Mouse (Mus musculus) T-helper 2 cell (primary cell): Measurements from ENCODE around the gene Zmym5.
"Not testable (repeated sequence)": the region's sequence is repeated elsewhere in the genome, so short reads cannot be mapped to it uniquely, and the experiment has no call there.

Experiments used
- in situ Hi-C: fragments of 300-600 bp; cut with MboI, MseI; formaldehyde crosslinking; loops from one replicate; pipeline ENCODE4 v1.15.1; 2025; ENCODE audit warnings: high pct_unique_total_duplicates

The Zmym5 gene

GRCm38 (mm10) chr14:56811701-56812339 is at the start of gene Zmym5:
Gene Zmym5, minus strand, starts transcription at chr14:56811716.
- in situ Hi-C loops, result not testable (repeated sequence)

GRCm38 (mm10) chr14:56849681-56850080 is 38.2 kb upstream of the Zmym5 start:
- in situ Hi-C loops, result loop anchor here (25.0 kb wide), 1 partner anchor 213 kb away; the partner anchor contains the start of gene Gja3

- in situ Hi-C loops, result loop anchor here (25.0 kb wide), 1 partner anchor 214 kb away; the partner anchor contains the start of gene Gja3
These were observed 36.8 kb upstream of the Zmym5 start for GRCm38 (mm10) chr14:56848322-56848721.

- in situ Hi-C loops, result loop anchor here (25.0 kb wide), 1 partner anchor 218 kb away; the partner anchor contains the start of gene Gja3
These were observed 33.0 kb upstream of the Zmym5 start for GRCm38 (mm10) chr14:56844507-56844906.

GRCm38 (mm10) chr14:56844033-56844432 is 32.5 kb upstream of the Zmym5 start:
- in situ Hi-C loops, result loop anchor here (25.0 kb wide), 1 partner anchor 218 kb away; the partner anchor contains the start of gene Gja3

GRCm38 (mm10) chr14:56834576-56834975 is 23.1 kb upstream of the Zmym5 start:
- in situ Hi-C loops, result loop anchor here (5.0 to 25.0 kb wide), 2 partner anchors 38 to 228 kb away; partner anchors contain the start of gene Gja3

GRCm38 (mm10) chr14:56833211-56833610 is 21.7 kb upstream of the Zmym5 start:
- in situ Hi-C loops, result loop anchor here (5.0 to 25.0 kb wide), 2 partner anchors 39 to 229 kb away; partner anchors contain the start of gene Gja3

- in situ Hi-C loops, result loop anchor here (5.0 to 25.0 kb wide), 2 partner anchors 40 to 230 kb away; partner anchors contain the start of gene Gja3
These were observed 21.1 kb upstream of the Zmym5 start for GRCm38 (mm10) chr14:56832563-56833113.

- in situ Hi-C loops, result loop anchor here (5.0 to 25.0 kb wide), 2 partner anchors 40 to 230 kb away; partner anchors contain the start of gene Gja3
These were observed 20.6 kb upstream of the Zmym5 start for GRCm38 (mm10) chr14:56832147-56832546.

GRCm38 (mm10) chr14:56830491-56831045 is 19.1 kb upstream of the Zmym5 start:
- in situ Hi-C loops, result loop anchor here (5.0 to 25.0 kb wide), 2 partner anchors 42 to 232 kb away; partner anchors contain the start of gene Gja3

GRCm38 (mm10) chr14:56824562-56824961 is 13.0 kb upstream of the Zmym5 start:
- in situ Hi-C loops, result no loop called here

- in situ Hi-C loops, result no loop called here
These were observed 6.1 kb upstream of the Zmym5 start for GRCm38 (mm10) chr14:56817616-56818015.

GRCm38 (mm10) chr14:56817131-56817530 is 5.6 kb upstream of the Zmym5 start:
- in situ Hi-C loops, result no loop called here

GRCm38 (mm10) chr14:56816541-56816940 is 5.0 kb upstream of the Zmym5 start:
- in situ Hi-C loops, result no loop called here

- in situ Hi-C loops, result no loop called here
These were observed 1.1 kb upstream of the Zmym5 start for GRCm38 (mm10) chr14:56812520-56813036.

GRCm38 (mm10) chr14:56810781-56811690 is 480 bp downstream of the Zmym5 start:
- in situ Hi-C loops, result not testable (repeated sequence)

- in situ Hi-C loops, result no loop called here
These were observed 18.3 kb downstream of the Zmym5 start for GRCm38 (mm10) chr14:56793243-56793642.

- in situ Hi-C loops, result loop anchor here (5.0 to 10.0 kb wide), 2 partner anchors 107 to 1450 kb away; no protein-coding TSS in a partner anchor
These were observed 26.9 kb downstream of the Zmym5 start for GRCm38 (mm10) chr14:56784575-56784974.

GRCm38 (mm10) chr14:56778933-56779300 is 32.6 kb downstream of the Zmym5 start:
- in situ Hi-C loops, result loop anchor here (5.0 kb wide), 1 partner anchor 202 kb away; the partner anchor contains the start of genes Cenpj and Parp4

GRCm38 (mm10) chr14:56778200-56778932 is 33.1 kb downstream of the Zmym5 start, which contains the start of gene Pspc1:
Gene Pspc1, minus strand, starts transcription at chr14:56778316.
- in situ Hi-C loops, result loop anchor here (5.0 kb wide), 1 partner anchor 201 kb away; the partner anchor contains the start of genes Cenpj and Parp4
